Mouse (Mus musculus): ENCODE measurements at regions not wholly inside any gene's neighbourhood (a gene's known extent, or its start where the extent isn't known, plus 50 kb on each side); places are given as distances from the start of the nearest gene placed in this dataset.
A peak's percentile ranks its signal among the peaks of the same experiment; 100 is the strongest.
"Not testable (repeated sequence)": the region's sequence is repeated elsewhere in the genome, so short reads cannot be mapped to it uniquely, and the experiment has no call there.

DNA sequence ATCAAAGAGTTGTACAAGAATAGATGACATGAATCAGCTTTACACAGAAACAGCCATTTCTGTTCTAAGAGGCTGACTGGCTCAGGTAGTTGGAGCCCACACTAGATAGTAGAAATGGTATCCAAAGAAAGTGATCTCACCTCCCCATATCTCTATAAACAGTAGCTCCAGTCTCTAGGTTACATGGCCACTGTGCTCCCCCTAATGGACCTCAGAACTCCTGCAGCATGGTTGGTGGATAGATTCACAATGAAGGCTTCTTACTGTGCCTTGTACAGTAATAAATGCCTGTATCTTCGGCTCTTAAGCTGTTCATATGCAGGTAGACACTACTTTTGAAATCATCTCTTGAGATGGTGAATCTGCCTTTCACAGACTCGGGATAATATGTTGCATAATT lies 862.5 kb downstream of the Adam6a start:
- TF ChIP-seq CTCF (IDR thresholded peaks at IDR 0.05; ENCODE audit: control insufficient read depth, insufficient read depth, low read length) = no peak
- no peak for TF ChIP-seq POLR2A (IDR thresholded peaks at IDR 0.05; ENCODE audit: borderline replicate concordance, control insufficient read depth, low read depth, low read length)
- H3K4me1 ChIP-seq (ENCODE audit: control insufficient read depth, insufficient read depth, low read length) = no peaks in the 10 kb centered on the region
- no peak overlapping the region for H3K4me3 ChIP-seq (replicated peaks; ENCODE audit: control insufficient read depth, low read depth, low read length)
- no peak overlapping the region for H3K27ac ChIP-seq (ENCODE audit: control insufficient read depth, insufficient read depth, low read depth, low read length, poor library complexity)
- 46% methylated on average over 2 of the region's 2 CpGs for WGBS

DNA sequence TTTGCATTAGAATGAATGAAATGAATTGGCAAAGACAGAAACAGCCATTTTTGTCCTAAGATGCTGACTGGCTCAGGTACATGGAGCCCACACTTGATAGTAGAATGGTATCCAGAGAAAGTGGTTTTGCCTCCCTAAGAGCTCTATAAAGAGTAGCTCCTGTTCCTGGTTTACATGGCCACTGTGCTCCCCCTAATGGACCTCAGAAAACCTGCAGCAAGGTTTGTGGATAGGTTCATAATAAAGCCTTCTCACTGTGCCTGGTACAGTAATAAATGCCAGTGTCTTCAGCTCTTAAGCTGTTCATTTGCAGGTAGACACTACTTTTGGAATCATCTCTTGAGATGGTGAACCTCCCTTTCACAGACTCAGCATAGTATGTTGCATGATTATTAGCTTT lies 890.8 kb downstream of the Adam6a start:
- no peak overlapping the region for H3K27ac ChIP-seq (ENCODE audit: control insufficient read depth, insufficient read depth, low read depth, low read length, poor library complexity)
- no peaks in the 10 kb centered on the region for H3K4me1 ChIP-seq (ENCODE audit: control insufficient read depth, insufficient read depth, low read length)
- TF ChIP-seq POLR2A (IDR thresholded peaks at IDR 0.05; ENCODE audit: borderline replicate concordance, control insufficient read depth, low read depth, low read length) (no peak), CTCF (IDR thresholded peaks at IDR 0.05; ENCODE audit: control insufficient read depth, insufficient read depth, low read length) (no peak)
- H3K4me3 ChIP-seq (replicated peaks; ENCODE audit: control insufficient read depth, low read depth, low read length) = no peak overlapping the region

DNA sequence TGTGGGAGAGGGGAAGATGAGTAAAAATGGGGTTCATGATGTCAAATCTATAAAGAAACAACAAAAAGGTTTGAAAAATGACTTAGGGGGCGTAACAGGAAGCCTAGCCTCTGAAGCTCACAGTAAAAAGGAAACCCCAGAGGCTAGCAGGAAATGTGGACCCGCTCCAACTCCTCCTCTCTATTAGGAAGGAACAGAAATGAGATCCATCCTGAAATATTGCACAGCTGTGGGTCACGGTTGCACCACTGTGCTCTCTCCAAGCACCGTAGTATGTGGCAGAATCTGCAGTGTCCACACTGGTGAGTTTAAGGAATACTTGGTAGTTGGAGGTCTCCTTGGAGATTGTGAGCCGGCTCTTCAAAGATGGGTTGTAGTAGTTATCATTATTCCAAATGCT lies 918.3 kb downstream of the Adam6a start:
- no peak overlapping the region for H3K27ac ChIP-seq (ENCODE audit: control insufficient read depth, insufficient read depth, low read depth, low read length, poor library complexity)
- H3K4me1 ChIP-seq (ENCODE audit: control insufficient read depth, insufficient read depth, low read length) = no peaks in the 10 kb centered on the region
- no peak overlapping the region for H3K4me3 ChIP-seq (replicated peaks; ENCODE audit: control insufficient read depth, low read depth, low read length)
- TF ChIP-seq CTCF (IDR thresholded peaks at IDR 0.05; ENCODE audit: control insufficient read depth, insufficient read depth, low read length) = no peak
- TF ChIP-seq POLR2A (IDR thresholded peaks at IDR 0.05; ENCODE audit: borderline replicate concordance, control insufficient read depth, low read depth, low read length) = no peak
- 35% methylated on average over 5 of the region's 5 CpGs for WGBS

GRCm38 (mm10) chr12:114462566-114462965 lies 918.9 kb downstream of the Adam6a start:
- Histone ChIP-seq H3K4me3 (replicated peaks; ENCODE audit: control insufficient read depth, low read depth, low read length) (no peak overlapping the region), H3K4me1 (ENCODE audit: control insufficient read depth, insufficient read depth, low read length) (no peaks in the 10 kb centered on the region), H3K27ac (ENCODE audit: control insufficient read depth, insufficient read depth, low read depth, low read length, poor library complexity) (no peak overlapping the region)
- TF ChIP-seq POLR2A (IDR thresholded peaks at IDR 0.05; ENCODE audit: borderline replicate concordance, control insufficient read depth, low read depth, low read length) (no peak), CTCF (IDR thresholded peaks at IDR 0.05; ENCODE audit: control insufficient read depth, insufficient read depth, low read length) (no peak)

- Histone ChIP-seq H3K27ac (ENCODE audit: control insufficient read depth, insufficient read depth, low read depth, low read length, poor library complexity) (no peak overlapping the region), H3K4me1 (ENCODE audit: control insufficient read depth, insufficient read depth, low read length) (no peaks in the 10 kb centered on the region), H3K4me3 (replicated peaks; ENCODE audit: control insufficient read depth, low read depth, low read length) (no peak overlapping the region)
- TF ChIP-seq CTCF (IDR thresholded peaks at IDR 0.05; ENCODE audit: control insufficient read depth, insufficient read depth, low read length) (no peak), POLR2A (IDR thresholded peaks at IDR 0.05; ENCODE audit: borderline replicate concordance, control insufficient read depth, low read depth, low read length) (no peak)
- WGBS = 37% methylated on average over 2 of the region's 2 CpGs
Observed at GRCm38 (mm10) chr12:114468857-114469256, 925.1 kb downstream of the Adam6a start.

DNA sequence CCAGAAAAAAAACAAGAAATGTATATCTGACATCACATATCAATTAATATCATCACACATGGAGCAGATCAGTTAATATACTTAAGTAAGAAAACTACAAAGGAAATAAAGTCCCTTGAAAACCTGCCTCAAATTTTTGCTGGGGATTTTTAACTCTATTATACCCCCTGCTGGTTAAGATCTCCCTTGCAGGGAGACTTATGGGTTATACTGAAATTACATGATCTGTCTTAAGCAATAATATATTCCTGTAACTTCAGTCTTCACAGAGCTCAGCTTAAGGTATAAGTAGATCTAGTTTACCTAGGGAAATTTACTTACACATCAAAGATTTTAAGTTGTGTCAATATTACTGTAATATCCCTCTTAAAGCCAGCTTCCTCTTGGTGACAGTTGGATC lies 929.0 kb downstream of the Adam6a start:
- H3K4me1 ChIP-seq (ENCODE audit: control insufficient read depth, insufficient read depth, low read length); H3K4me3 ChIP-seq (replicated peaks; ENCODE audit: control insufficient read depth, low read depth, low read length); H3K27ac ChIP-seq (ENCODE audit: control insufficient read depth, insufficient read depth, low read depth, low read length, poor library complexity): not testable (repeated sequence)

DNA sequence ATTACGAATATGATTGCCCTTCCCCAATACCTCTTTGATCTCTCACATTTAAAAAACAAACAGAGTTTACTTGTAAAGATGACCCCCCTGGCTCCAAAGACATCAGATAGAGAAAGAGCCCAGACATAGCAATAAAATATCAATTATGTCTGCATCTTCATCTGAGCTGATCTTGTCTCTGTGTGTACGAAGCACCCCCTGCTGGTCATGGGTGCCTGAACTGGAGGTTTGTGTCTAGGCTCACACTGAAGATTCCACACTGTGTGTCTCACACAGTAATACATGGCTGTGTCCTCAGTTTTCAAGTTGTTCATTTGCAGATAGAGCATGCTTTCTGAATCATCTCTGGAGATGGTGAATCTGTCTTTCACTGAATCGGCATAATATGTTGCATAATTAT lies 935.0 kb downstream of the Adam6a start:
- Histone ChIP-seq H3K4me3 (replicated peaks; ENCODE audit: control insufficient read depth, low read depth, low read length) (no peak overlapping the region), H3K27ac (ENCODE audit: control insufficient read depth, insufficient read depth, low read depth, low read length, poor library complexity) (no peak overlapping the region), H3K4me1 (ENCODE audit: control insufficient read depth, insufficient read depth, low read length) (no peaks in the 10 kb centered on the region)
- peak; percentile 17; the same call in 1 of the 2 replicates for TF ChIP-seq CTCF (IDR thresholded peaks at IDR 0.05; ENCODE audit: control insufficient read depth, insufficient read depth, low read length)
- TF ChIP-seq POLR2A (IDR thresholded peaks at IDR 0.05; ENCODE audit: borderline replicate concordance, control insufficient read depth, low read depth, low read length) = no peak
- WGBS = 74% methylated on average over 3 of the region's 3 CpGs

DNA sequence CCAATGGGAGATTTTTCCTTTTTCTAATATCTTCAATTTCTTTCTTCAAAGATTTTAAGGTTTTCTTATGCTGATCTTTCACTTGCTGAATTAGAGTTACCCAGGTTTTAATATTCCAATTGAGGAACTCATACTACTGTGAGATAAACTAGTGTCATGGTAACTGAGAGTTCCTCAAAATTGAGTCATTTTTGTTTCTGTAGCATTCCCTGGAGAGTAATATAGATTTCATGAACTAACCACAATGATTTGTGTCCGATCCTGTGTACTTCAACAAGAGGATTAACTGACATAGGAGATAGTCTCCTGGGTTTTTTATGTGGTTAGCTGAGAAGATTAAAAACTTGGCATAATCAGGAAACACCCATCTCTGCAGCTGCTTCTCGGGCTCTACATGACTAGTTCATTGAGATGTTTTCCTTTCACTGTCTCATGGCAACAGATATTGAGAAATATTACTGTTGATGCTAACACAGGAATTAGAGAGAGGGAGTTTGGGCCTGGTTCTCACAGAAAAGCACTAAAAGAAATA lies 949.9 kb downstream of the Adam6a start:
- not testable (repeated sequence) for H3K27ac ChIP-seq (ENCODE audit: control insufficient read depth, insufficient read depth, low read depth, low read length, poor library complexity); H3K4me3 ChIP-seq (replicated peaks; ENCODE audit: control insufficient read depth, low read depth, low read length); H3K4me1 ChIP-seq (ENCODE audit: control insufficient read depth, insufficient read depth, low read length)
- 6% methylated on average over 2 of the region's 2 CpGs for WGBS

DNA sequence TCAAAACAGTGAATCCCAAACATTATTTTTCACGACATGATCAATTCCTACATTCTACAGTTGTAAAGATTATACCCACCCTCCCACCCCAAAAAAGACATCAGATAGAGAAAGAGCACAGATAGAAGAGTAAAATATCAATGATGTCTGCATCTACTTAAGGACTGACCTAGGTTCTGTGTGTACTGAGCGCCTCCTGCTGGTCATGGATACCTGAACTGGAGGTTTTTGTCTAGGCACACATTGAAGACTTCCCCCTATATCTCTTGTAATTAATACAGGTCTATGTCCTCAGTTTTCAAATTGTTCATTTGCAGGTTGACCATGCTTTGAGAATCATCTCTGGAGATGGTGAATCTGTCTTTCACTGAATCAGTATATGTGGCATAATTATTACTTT lies 952.0 kb downstream of the Adam6a start:
- Histone ChIP-seq H3K4me3 (replicated peaks; ENCODE audit: control insufficient read depth, low read depth, low read length) (no peak overlapping the region), H3K27ac (ENCODE audit: control insufficient read depth, insufficient read depth, low read depth, low read length, poor library complexity) (no peak overlapping the region), H3K4me1 (ENCODE audit: control insufficient read depth, insufficient read depth, low read length) (no peaks in the 10 kb centered on the region)
- 51% methylated on average over 2 of the region's 2 CpGs for WGBS
- no peak for TF ChIP-seq CTCF (IDR thresholded peaks at IDR 0.05; ENCODE audit: control insufficient read depth, insufficient read depth, low read length)
- TF ChIP-seq POLR2A (IDR thresholded peaks at IDR 0.05; ENCODE audit: borderline replicate concordance, control insufficient read depth, low read depth, low read length) = no peak

All from bone marrow, adult 2 months (tissue).